Mouse (Mus musculus) R1 (cell line): ENCODE data around the gene Cxcl17.
"Not testable (repeated sequence)": the region's sequence is repeated elsewhere in the genome, so short reads cannot be mapped to it uniquely, and the experiment has no call there.

Experiments used
- DNase-seq: peaks from one replicate; pipeline ENCODE4 v3.0.0-alpha.2; 2018; ENCODE audit warnings: low read depth, low spot score

Cxcl17 gene

DNA sequence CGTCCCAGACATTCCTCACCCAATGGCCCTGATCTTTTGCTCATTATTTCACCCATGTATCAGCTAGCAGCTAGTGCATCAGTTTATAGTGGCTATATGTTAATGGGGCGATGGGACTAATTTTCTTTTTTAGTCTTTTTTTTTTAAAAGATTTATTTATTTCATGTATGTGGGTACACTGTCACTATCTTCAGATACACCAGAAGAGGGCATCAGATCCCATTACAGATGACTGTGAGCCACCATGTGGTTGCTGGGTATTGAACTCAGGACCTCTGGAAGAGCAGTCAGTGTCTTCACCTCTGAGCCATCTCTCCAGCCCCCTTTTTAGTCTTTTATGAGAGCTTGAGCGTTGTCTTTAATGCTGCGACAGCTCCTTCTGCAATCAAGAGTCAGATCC lies 13.7 kb upstream of the Cxcl17 start:
- DNase-seq, result not testable (repeated sequence)

DNA sequence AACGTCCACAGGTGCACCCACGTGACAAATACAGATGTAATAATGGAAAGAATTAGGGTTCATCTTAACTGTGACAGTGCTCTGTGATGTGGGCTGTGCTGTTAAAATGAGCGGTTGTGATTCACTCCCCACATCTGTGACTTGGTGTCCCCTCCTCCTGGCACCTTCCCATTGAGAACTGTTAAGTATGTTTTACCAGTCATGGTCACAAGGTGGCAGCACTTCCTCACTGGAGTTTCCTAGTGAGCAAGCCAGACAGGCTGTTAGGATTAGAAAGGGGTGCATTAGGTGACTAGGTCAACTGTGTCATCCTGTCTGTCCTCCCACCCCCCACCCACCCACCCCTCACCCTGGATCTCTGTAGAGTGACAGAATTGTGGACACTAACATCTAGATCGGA lies 11.7 kb upstream of the Cxcl17 start:
- peak; percentile 91 for DNase-seq

DNA sequence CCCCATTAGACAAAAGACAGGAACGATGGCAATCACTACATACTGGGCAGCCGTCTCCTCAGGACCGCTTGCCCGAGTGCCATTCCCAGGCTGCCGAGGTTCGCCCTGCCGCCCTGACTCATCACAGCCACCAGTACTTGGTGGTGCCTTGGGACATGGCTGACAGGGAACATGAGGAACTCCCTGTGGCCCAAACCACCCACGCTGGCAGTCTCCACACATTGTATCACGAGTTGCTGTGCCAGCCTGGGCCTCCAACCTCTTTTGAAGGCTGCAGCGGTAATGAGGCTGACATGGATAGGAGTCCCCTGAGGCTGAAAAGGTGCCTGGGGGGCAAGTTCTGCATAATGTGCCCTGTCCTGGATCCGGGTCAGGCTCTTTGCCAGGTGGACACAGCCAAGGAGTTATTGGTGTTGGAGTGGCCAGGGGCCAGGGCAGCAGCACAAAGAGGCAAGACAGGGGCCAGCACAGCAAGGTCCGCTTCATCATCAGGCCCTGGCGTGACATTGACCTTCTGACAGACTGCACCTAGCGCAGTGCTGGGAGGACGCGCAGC lies 9.7 kb upstream of the Cxcl17 start:
- peak; percentile 13 for DNase-seq

DNA sequence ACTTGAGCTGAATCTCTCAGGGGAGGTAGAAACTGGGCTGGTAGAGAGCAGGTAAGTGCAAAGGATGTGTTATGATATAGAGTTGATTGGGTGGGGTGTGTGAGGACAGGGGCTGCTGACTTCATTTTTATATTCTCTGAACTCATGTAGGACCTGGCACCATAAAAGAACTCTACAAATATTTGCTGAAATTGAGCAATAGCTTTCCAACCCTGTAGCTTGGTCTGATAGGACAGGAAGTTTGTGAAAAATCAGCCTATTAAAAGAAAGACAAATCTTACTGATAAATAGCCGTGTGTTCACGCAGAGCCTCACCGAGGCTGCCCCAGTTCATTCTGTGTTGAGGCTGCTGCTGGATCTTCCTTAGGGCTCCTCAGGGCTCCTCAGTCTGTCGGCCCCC lies 7.3 kb upstream of the Cxcl17 start:
- no peak for DNase-seq

DNA sequence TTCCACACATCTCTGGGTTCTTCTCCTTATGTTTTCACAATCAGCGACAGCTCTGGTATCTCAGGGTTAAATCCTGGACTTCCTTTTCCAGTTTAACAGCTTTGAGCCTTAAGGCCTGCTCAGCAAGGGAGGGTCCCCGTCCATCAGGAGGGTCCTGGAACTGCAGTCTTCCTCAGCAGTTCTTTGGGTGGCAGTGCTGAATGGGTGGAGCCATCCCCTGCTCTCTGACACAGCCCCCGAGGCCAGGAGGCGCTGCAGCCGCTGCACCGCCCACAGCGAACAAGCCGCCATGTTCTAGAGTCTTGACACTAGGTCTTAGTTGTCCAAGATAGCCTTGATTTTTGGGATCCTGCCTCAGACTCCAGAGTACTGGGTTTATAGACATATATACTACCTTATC lies 6.8 kb upstream of the Cxcl17 start:
- peak; percentile 90 for DNase-seq

DNA sequence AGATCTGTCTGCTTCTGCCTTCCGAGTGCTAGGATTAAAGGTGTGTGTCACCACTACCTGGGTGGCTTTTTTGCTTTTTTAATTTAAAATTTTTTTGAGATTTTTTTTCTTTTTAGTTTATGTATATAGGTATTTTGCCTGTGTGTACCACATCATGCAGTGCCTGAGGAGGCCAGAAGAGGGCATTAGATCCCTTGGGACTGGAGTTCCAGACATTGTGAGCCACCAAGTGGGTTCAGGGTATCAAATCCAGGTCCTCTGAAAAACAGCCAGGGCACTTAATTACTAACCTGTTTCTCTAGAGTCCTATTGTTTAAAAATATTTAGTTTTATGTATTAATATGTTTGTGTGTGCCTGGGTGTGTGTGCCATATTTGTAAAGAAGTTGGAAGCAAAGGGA lies 4.9 kb upstream of the Cxcl17 start:
- peak; percentile 58 for DNase-seq

DNA sequence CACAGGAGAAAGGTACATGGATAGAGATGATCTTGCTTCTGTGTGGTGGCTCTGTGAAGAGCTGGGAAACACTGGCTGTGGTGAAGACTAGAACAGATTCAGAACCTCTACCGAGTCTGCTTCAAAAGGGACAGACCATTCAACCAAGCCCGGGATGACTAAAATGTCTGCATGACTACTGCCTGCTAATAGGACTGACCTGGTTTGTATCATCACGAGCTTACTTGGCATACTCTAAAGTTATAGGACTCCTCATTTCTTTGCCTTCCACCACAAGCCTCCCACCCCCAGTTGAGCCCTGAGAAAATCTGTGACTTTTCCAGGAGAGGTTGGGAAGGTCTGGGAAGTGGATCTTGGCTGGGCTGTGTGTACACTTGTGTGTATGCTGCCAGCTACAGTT lies 825 bp downstream of the Cxcl17 start:
- no peak for DNase-seq

DNA sequence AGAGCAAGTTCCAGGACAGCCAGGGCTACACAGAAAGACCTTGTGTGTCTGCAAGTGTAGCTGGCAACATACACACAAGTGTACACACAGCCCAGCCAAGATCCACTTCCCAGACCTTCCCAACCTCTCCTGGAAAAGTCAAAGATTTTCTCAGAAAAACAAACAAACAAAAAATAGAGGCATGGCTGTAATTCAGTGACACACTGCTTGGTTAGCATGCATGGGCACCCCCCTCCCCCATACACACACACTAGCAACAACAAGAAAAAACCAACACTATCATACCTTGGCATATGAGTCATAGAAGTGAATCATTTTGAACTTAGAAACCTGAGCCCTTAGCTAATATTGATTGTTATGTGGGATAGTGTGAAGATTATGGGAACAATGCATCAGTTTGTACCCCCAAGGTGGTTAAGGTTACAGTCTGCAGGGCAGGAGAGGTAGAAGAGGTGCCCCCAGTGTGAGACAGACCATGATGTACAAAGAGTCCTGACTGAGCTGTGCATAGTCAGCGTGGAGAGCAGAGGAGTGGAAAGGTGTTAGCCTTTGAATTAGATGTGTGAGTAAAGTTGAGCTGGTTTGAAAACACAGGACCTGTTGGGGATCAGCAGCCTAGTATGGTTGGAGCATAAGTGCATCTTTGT lies 1.6 kb downstream of the Cxcl17 start:
- no peak for DNase-seq

DNA sequence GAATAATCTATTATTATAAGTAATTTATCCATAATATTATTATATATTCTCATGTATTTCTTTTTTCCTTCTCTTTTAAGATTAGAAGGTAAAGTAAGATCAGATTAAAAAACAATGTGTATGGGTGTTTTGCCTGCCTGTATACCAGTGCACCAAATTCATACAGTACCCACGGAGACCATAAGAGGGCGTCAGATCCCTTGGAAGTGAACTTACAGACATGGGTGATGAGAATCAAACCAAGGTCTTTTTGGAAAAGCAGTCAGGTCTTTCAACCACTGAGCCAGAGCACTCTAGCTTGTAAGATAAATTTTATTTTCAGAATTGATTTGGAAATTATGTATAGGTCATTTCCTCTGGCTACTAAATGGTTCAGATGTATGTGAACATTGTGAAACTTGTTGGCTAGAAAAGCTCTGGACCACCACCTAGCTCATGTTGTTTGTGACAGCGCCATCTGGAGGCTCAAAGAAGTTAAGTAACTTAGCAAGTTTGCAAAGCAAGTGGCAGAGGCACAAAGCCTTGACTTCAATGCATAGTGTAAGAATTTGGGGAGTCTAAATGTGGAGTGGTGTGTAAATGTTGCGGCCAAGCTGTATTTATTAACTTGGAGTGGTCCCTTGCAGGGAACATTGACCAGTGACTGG lies 3.4 kb downstream of the Cxcl17 start:
- DNase-seq, result peak; percentile 93

DNA sequence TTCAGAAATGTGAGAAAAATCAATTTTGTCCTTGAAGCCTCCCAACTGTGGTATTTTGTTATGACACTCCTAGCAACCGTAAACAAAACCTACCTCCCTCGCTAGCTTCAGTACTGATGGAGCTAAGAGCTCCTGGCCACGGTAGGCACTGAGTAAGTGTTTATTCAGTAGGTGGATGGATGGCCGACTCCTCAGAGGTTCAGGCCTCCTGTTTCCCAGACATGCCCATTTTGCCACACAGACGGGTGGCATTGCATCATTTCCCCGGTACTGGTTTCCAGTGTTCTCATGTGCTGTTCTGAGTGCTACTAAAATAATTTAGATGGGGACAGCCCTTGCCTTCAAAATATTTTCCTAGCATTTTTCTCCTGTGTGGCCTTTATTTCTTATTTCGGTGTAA lies 6.2 kb downstream of the Cxcl17 start:
- DNase-seq, result no peak

DNA sequence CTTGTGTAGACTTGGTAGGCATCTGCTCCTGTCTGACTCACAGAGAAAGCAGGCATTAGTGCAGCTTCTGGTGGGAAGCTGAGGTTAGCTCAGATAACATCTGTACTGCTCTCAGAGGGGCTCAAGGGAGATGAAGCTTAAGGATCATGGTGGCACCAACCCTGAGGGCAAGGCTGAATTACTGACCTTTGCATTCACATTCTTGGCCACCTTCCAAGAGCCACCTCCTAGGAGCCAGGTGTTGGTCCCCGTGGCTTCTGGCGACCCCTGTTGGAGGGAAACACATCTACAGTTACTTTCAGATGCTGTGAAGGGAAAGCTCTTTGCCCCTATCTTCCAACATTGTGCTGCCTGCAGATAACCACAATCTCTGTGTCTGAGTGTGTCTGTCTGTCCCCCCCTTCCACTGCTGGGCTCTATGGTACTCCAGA lies 10.0 kb downstream of the Cxcl17 start:
- DNase-seq, result peak; percentile 92

DNA sequence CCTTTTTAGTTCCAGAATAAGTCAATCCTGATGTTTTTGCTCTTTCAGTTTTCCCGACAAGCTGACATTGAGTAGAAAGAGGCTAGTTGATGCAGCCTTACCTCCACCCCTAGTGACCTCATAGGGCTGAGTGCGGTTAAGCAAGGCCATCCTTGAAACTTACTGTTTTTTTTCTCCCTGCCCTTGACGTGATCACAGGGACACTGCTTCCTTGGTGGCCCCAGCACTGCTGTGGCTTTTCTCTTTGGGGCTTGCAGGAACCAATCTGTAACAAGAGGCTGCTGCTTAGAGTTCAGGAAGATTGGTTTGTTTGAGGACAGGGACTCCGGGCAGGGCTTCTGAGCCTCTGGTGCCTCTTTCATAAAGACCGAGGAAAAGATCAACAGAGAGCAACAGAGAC lies 10.7 kb downstream of the Cxcl17 start:
- DNase-seq, result no peak

DNA sequence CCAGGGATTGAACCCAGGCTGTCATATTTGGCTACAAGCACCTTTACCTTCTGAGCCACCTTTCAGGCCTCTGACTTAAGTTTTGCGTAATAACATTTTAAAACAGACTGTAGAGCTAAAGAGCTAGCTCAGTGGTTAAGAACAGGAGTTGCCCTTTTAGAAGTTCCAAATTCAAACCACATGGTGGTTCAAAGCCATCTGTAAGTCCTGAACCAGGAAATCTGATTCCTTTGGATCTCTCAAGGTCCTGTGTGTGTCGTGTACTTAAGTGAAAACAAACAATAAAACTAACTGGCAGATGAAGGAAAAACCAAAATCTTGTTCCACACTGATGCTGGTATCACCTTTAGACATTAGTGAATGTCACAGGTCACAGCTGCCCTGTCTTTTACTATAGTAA lies 11.1 kb downstream of the Cxcl17 start:
- no peak for DNase-seq

DNA sequence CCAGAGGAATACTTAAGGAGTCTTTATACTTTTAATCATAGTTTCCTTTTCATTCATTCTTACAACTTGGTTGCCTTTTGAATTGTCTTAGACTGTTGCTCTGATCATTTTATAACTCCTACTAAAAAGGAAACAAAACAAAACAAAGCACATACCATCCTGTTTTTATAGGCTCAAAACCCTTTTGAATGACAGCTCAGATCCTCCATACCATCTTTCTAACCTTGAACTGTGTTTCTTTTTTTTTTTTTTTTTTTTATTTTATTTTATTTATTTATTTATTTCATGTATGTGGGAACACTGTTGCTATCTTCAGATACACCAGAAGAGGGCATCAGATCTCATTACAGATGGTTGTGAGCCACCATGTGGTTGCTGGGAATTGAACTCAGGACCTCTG lies 13.7 kb downstream of the Cxcl17 start:
- DNase-seq, result not testable (repeated sequence)

DNA sequence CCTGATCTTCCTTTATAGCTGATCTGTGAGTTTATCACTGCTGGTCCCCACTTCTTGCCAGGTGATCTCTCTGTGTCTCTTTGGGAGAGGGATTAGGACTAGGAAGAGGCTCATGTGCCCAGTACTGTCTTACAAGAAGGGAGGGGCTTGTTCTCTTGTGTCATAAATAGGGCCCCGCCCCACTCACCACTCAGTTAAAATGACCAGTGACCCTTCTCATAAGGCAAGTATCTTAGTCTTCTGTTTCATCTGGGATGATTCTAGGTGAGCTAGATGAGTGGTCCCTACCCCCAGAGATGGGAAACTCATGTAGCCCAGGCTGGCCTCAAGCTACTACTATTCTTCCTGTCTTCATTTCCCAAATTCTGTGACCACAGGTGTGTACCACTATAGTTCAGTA lies 14.1 kb downstream of the Cxcl17 start, which contains the start of gene Lipe:
TSS of gene Lipe (minus strand) at position 101 of the 400 bp plus-strand sequence.
- DNase-seq, result no peak

DNA sequence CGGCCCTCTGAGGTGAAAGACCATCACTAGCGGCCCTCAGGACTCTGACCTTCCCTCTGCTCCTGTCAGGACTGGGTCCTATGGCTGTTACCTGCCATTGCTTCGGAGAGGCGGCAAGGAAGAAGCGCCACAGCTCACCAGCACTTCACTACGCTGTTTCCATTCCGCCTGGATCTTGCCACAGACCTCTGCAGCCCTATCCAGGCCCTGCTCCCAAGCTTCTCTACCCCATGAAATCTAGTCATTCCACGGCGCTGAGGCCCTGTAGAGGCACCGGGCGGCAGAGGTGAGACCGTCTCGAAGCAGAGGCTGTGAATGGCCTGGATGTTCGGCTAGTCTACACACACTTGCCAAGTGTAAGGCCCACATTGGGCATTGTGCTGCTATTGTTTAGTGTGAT lies 16.1 kb downstream of the Cxcl17 start:
- no peak for DNase-seq

DNA sequence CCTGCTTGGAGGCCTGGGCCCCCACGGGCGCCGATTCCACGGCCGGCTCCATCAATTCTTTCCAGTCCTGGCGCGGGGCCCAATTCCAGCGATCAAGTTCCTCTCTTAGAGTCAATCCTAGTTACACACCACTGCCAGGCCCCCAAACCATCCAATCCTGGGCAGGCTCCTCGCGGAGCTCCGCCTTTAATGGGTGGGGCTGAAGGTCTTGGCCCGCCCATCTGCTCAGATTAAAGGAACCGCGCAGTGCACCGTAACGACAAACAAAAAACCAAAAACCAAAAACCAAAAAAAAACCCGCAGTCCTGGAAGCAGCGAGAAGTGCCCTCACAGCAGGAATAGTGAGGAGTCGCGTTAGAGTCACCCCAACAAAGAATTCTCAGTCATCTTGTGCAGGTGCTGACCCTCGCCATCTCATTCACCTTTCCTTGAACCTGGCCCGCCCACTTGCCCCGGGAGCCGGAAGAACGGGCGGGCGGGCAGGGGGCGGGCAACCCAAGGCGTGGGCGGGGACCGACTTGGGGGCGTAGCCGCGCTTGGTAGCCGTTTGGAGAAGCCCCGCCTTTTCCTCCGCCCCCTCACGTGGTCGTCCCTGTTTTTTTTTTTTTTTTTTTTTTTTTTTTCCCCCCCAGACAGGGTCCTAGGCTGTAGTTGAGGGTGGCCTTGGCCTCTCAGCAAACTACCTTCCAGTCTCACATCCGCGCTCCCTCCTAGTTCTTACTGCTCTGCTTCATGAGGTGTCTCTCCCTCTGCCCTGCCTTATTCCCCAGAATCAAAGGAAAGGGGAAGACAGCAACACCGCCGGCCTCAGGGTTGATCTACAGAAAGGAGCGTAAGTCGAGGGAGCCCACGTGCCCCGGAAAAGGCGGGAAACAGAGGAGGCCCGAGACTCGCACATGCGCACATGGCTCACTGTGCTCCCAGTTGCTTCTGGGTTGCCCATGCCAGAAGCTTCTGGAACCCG lies 16.8 kb downstream of the Cxcl17 start:
- DNase-seq, result peak; percentile 96

DNA sequence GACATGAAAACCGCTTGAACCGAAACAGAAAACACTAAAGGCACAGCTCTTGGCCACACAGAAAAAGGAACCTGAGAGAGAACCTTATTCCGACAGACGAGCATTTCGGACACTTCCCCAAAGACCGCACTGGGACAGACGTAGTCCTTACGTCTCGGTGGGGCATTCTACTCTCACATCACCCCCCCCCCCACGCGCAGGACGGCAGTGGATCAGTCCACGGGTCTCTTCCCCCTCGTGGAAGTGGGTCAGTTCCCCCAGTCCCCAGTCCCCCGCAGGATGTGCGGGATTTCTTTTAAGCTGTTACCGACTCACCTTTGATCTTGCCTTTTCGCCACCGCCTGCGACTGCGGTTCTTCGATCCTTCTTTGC lies 17.5 kb downstream of the Cxcl17 start:
- DNase-seq, result no peak

DNA sequence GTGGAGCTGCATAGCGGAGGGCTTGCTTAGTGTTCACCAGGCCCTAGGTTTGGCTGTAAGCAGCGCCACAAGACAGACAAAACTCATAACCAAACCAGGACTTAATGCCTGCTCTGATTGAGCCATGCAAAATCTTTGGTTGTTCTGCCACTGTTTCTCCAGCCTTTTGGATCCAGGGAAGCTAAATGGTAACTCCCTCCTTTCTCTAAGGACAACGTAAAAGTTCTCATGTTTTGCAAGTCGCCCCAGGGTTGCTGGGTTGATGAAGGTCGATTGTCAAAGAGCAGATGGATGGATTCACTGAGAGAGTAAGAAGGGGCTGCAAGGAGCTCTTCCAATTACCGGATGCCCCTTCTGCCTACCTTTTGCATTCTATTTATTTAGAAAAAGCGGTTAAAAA lies 17.9 kb downstream of the Cxcl17 start:
- no peak for DNase-seq

DNA sequence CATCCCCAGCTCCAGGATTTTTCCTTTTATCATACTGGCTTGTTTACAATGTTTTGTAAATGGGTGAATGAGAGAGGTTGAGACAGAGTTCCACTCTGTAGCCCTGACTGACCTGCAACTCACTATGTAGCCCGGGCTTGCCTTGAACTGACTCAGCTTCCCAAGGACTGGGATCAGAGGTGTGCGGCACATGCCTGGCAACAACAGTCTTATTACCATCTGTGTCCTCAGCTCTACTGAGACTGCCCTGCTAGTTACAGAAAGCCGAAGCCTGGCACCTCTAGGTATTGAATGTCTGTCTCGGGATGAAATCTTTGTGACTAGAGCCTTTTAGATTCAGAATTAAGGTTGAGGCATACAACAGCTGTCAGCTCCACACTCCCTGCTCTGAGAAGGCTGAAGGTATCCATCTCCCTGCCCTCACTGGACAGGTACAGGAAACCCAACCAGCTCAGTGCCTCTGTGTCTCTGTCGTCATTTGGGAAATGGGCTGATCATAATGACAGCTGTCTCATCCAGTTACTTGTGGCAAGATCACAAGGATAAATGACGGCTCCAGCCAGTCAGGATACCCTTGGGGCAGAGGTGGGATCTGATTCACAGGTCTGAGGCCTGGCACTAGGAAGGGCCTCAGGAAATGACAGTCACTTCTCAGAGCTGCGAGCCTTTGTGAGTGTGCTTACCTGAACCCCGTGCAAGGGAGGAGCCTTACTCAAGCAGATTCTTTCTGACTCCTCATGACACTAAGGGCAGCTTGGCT lies 19.1 kb downstream of the Cxcl17 start:
- DNase-seq, result no peak

DNA sequence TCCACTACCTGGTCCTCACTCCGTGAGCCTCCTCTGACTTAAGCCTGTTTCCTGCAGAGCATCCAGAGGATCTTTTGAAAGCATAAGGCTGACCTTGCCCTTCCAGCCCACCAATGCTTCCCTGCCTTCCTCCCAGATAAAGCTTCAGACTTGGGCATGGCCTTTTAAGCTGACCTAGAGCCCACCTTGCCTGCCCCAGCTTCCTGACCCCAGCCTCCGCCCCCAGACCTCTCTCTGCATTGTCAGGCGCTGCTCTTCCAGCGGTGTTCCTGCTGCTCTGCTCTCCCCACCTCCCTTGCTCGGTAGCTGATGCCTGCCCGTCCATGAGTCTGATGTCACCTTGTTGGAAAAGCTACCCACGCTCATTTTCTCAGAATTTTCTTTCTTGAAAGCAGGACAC lies 19.8 kb downstream of the Cxcl17 start:
- no peak for DNase-seq
